In the genomic region with DNA sequence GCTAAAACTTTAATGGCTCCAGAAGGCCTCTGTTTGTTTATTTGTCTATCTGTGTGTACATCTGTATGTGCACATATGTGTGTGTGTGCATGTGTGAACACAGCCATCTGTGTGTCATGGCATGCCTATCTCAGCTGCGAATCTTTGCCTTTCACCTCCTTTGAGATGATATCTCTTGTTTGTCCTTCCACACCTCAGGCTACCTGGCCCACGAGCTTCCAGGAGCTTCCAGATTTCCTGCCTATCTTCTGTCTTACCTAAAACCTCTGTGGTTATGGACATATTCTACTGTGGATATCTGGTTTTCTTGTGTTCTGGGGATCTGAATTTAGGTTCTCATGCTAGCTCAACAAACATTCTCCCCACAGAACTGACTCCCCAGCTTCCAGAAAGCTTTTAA, we compare ENCODE assay signal across 15 mouse cellular contexts.
DNase-seq lines count a peak whose midpoint lies in the region; ATAC-seq and TF ChIP-seq lines count a peak whose summit lies in the region.
"Had no signal": no experiment of that assay in that cellular context is flagged by ENCODE, and none has a peak within 500 bp of the region (broad histone marks: within the 10 kb centered on the region; RNA-seq: fewer than 3 reads in every experiment).

No protein-coding gene starts in this region.

- intact Hi-C loops in heart, postnatal 10 days (cut with DNase I), result loop anchor here (5.0 kb wide), 1 partner anchor 62 kb away; no protein-coding TSS in a partner anchor

- no peak for TF ChIP-seq CTCF in layer of hippocampus, adult 2 months (conservative IDR thresholded peaks at IDR 0.05)

- H3K9ac ChIP-seq in intestine, embryonic 15.5 days, result no peak overlapping the region
- no peak overlapping the region for H3K9ac ChIP-seq in stomach, embryonic 15.5 days
- H3K9ac ChIP-seq: forebrain, postnatal 0 days; hindbrain, embryonic 15.5 days; lung, embryonic 14.5 days; neural tube, embryonic 12.5 days had no signal

- no peak for ATAC-seq in intestine, embryonic 15.5 days
- ATAC-seq in stomach, embryonic 15.5 days (ENCODE audit: insufficient read depth, low FRiP score, low read depth), result no peak
- ATAC-seq in megakaryocyte-erythroid progenitor cell, adult 5-6 weeks (replicated peaks; ENCODE audit: low FRiP score, low TSS enrichment, poor library complexity, severe bottlenecking), result no peak
- ATAC-seq: forebrain, postnatal 0 days had no signal

- H3K4me1 ChIP-seq in heart, embryonic 10.5 days, result peaks cover 27% of the 10 kb centered on the region
- peaks cover 7% of the 10 kb centered on the region; the same call in 1 of the 2 replicates for H3K4me1 ChIP-seq in intestine, embryonic 15.5 days (replicated peaks)
- peaks cover 4% of the 10 kb centered on the region; the same call in 1 of the 2 replicates for H3K4me1 ChIP-seq in stomach, embryonic 15.5 days
- H3K4me1 ChIP-seq: neural tube, embryonic 12.5 days had no signal

- H3K4me2 ChIP-seq in intestine, embryonic 15.5 days (replicated peaks), result no peak overlapping the region
- H3K4me2 ChIP-seq in stomach, embryonic 15.5 days, result no peak overlapping the region
- H3K4me2 ChIP-seq: hindbrain, embryonic 15.5 days; lung, embryonic 14.5 days; neural tube, embryonic 12.5 days had no signal

- no peaks in the 10 kb centered on the region for H3K9me3 ChIP-seq in heart, embryonic 10.5 days
- no peaks in the 10 kb centered on the region for H3K9me3 ChIP-seq in intestine, embryonic 15.5 days
- no peaks in the 10 kb centered on the region for H3K9me3 ChIP-seq in stomach, embryonic 15.5 days
- H3K9me3 ChIP-seq: hindbrain, embryonic 15.5 days; neural tube, embryonic 12.5 days had no signal

- 0 out of 2 replicates have a peak overlapping the region, but pooled peaks have one; percentile 1 for H3K27ac ChIP-seq in heart, embryonic 10.5 days
- peak overlapping the region; percentile 86 for H3K27ac ChIP-seq in layer of hippocampus, adult 2 months
- H3K27ac ChIP-seq in intestine, embryonic 15.5 days, result 0 out of 2 replicates have a peak overlapping the region, but pooled peaks have one; percentile 2
- H3K27ac ChIP-seq in stomach, embryonic 15.5 days, result peak overlapping the region; percentile 64
- H3K27ac ChIP-seq: kidney, postnatal 0 days; neural tube, embryonic 12.5 days had no signal

- H3K4me3 ChIP-seq in heart, embryonic 10.5 days, result no peak overlapping the region
- H3K4me3 ChIP-seq in layer of hippocampus, adult 2 months, result no peak overlapping the region
- H3K4me3 ChIP-seq in intestine, embryonic 15.5 days (replicated peaks), result no peak overlapping the region
- H3K4me3 ChIP-seq in stomach, embryonic 15.5 days (replicated peaks), result no peak overlapping the region
- H3K4me3 ChIP-seq: hindbrain, embryonic 15.5 days; neural tube, embryonic 12.5 days had no signal

- H3K27me3 ChIP-seq in heart, embryonic 10.5 days (ENCODE audit: insufficient read depth, poor library complexity, severe bottlenecking), result no peaks in the 10 kb centered on the region
- H3K27me3 ChIP-seq in intestine, embryonic 15.5 days (replicated peaks), result no peaks in the 10 kb centered on the region
- no peaks in the 10 kb centered on the region for H3K27me3 ChIP-seq in stomach, embryonic 15.5 days (replicated peaks)
- H3K27me3 ChIP-seq: hindbrain, embryonic 15.5 days; neural tube, embryonic 12.5 days had no signal

- DNase-seq in heart, embryonic 10.5 days (ENCODE audit: low spot score), result no peak
- DNase-seq in heart, postnatal 10 days, result no peak
- DNase-seq in layer of hippocampus, adult 2 months (ENCODE audit: low spot score in 2 of 2), result no peak
- no peak for DNase-seq in layer of hippocampus, adult 9-11 months
- no peak for DNase-seq in thymus, postnatal 25 days
- DNase-seq: cerebellum, postnatal 14 days; forebrain, postnatal 0 days; gastrocnemius, postnatal 10 days; lung, embryonic 14.5 days had no signal

- no peaks in the 10 kb centered on the region for H3K36me3 ChIP-seq in heart, embryonic 10.5 days
- H3K36me3 ChIP-seq in intestine, embryonic 15.5 days, result no peaks in the 10 kb centered on the region
- H3K36me3 ChIP-seq in stomach, embryonic 15.5 days, result no peaks in the 10 kb centered on the region
- H3K36me3 ChIP-seq: hindbrain, embryonic 15.5 days; neural tube, embryonic 12.5 days had no signal

- 80% methylated on average over 2 of the region's 2 CpGs for WGBS in heart, embryonic 10.5 days
- WGBS in intestine, embryonic 15.5 days, result 61% methylated on average over 2 of the region's 2 CpGs
- 70% methylated on average over 2 of the region's 2 CpGs for WGBS in stomach, embryonic 15.5 days

Comparison
In these comparisons a context has a peak if more than half of its experiments do, and no peak if none do; other contexts are left out.
1. H3K27ac ChIP-seq: peak in every context shown above with its lines; median percentile 86 in layer of hippocampus, adult 2 months; 64 in stomach, embryonic 15.5 days; 2 in intestine, embryonic 15.5 days; 1 in heart, embryonic 10.5 days.